Mouse (Mus musculus): ENCODE data around the gene Olfr173.

Gene Olfr173

GRCm38 (mm10) chr16:58800168-58800567, at the start of gene Olfr173:
Gene Olfr173, minus strand, starts transcription at chr16:58800268.
- DNase-seq (ENCODE audit: low spot score in 2 of 2): no peak

GRCm38 (mm10) chr16:58826732-58827319, 26.8 kb upstream of the Olfr173 start, which contains the start of gene Olfr175-ps1:
Gene Olfr175-ps1, minus strand, starts transcription at chr16:58826782.
- no peak for DNase-seq (ENCODE audit: low spot score in 2 of 2)

- no peak for DNase-seq (ENCODE audit: low spot score in 2 of 2)
Measured at GRCm38 (mm10) chr16:58763076-58763475, 37.0 kb downstream of the Olfr173 start, which contains the start of gene Olfr172. Gene Olfr172, minus strand, starts transcription at chr16:58763176.

- DNase-seq (ENCODE audit: low spot score in 2 of 2): no peak
Measured at GRCm38 (mm10) chr16:58756191-58756590, 43.9 kb downstream of the Olfr173 start.

- DNase-seq (ENCODE audit: low spot score in 2 of 2): no peak
Measured at GRCm38 (mm10) chr16:58751314-58751713, 48.8 kb downstream of the Olfr173 start.

- DNase-seq (ENCODE audit: low spot score in 2 of 2): no peak
Measured at GRCm38 (mm10) chr16:58746715-58747114, 53.4 kb downstream of the Olfr173 start.
